Mouse (Mus musculus): ENCODE results near the gene B4galnt4. TPM values are rescaled to one million over a fixed set of nuclear protein-coding genes. Genes with fewer than 3 reads are reported as not detected.

B4galnt4 gene
- 5.2 TPM for polyA plus RNA-seq (2014; fragmentation: Illumina TruSeq; extraction: RNeasy Lipid Tissue Mini Kit (QIAGEN cat#74804); ENCODE audit: low read depth, low replicate concordance)

DNA sequence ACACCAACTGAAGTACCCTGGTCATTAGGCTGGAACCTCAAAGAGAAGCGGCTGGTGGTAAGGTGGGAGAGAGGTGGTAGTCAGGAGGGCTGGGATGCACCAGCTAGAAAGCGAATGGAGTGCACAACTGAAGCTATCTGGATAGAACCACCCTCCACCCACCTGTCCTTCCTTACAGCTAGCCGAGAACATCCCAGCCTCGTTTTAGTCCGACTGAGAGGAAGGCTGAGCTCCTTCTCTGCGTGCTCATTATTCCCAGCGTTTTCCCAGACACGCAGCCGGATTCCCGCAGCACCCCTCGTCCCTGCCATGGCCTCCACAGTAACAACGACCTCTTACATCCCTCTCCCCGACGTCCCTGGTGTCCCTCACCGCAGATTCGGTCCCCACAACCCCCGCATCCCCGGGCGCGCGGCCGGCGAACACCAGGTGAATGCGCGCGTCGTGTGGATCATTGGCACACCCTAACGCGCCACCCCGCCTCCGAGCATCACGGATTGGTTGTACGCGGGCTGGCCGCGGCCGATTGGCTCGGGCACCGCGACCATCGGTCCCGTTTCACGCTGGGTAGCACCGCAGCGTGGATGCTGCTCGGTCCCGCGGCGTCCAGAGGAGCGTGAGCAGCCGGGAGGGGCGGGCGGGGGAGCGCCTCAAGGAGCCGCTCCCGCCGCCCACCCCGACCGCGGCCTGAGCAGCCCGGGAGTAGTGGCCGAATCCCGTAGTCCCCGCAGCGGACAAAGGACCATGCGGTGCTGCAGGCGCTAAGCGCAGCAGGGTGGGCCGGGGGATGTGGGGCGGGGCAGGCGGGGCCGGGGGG, at the start of gene B4galnt4:
B4galnt4 (plus strand) TSS at position 679 of the 817 bp plus-strand sequence.

DNA sequence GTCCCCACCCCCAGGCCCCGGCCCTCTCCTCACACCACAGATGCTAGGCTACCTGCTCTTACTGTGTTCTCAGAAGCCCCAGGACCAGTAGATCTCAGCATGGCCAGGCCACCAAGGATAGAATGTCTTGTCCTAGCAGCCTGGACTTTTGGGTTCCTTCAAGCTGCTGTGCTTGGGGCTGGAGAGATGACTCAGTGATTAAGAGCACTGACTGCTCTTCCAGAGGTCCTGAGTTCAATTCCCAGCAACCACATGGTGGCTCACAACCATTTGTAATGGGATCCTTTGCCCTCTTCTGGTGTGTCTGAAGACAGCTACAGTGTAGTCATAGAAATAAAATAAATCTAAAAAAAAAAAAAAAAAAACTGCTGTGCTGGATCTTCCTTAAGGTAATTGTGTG, 43.1 kb upstream of the B4galnt4 start, which contains the start of gene Ifitm6:
Ifitm6 (minus strand) TSS at position 101 of the 400 bp plus-strand sequence.

DNA sequence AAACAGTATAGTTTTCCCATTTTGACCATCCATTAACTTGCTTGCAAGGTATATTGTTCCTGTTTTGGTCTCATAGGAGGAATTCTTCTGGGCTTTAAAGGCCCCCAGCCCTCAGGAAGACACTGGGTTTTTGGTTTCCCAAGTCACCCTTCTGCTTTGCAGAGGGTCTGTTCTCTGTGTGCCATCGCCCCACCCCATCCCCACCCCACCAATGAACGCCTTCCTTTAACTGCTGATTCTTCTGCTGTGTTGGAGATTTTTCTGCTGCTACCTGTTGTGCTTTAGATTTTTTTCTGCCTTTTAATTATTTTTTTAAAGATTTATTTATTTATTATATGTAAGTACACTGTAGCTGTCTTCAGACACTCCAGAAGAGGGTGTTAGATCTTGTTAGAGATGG, 32.1 kb upstream of the B4galnt4 start, which contains the start of gene Gm17387:
Gm17387 (plus strand) TSS at position 301 of the 400 bp plus-strand sequence.

DNA sequence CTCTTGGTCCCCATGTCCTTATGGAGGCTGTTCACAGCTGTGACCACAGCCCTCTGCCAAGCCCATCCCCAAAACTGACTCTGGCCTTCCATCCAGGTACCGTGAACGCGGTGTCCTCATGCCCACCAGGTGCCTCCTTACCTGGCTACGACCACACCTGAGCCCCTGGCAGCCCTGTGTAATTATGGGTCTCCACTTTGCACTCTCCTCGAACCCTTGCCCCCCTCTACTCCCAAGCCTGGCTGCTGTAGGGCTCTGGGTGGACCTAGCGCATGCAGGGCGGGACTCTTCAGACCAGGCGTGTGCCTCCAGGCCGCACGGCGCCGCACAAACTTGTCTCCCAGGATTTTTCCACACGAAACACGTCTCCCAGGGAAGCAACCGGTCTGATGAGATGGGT, 16.9 kb downstream of the B4galnt4 start, which contains the start of gene Pkp3:
Pkp3 (plus strand) TSS at position 378 of the 400 bp plus-strand sequence.

DNA sequence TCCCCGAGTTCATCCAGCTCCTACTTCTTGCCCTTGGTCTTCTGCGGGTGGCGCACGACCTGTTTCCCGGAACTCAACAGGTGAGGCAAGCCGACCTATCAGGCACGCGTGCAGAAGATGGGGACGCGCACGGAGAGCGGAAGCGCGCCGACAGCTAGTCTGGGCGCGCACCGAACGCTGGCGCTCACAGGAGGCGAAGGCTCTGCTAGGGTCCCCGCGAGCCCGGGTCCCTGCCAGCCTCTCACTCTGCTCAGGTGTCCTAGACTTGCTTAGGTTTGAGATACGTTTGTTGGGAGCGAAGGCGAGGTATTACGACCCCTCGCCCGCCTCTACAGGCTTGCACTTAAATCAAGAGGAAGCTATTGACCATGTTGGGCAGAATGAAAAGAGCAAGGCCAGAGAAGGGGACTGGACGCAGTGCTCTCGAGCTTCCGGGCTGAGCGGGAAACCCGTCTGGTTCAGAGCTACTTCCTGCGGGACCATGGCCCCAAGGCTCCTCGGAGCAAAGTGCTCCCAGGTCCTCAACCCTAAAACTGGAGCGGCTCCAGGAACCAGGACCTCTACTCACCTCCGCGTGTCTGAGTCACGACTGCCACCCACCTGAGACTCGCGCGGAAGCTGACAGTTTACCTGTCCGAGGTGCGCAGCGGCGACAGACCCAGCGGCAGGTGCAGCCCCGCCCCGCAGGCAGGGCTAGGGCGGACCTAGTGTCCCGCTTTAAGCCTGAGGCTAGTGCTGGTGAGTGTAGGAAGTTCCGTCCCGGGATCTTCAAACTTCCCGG, 39.2 kb downstream of the B4galnt4 start, which contains the start of gene Sigirr:
Sigirr (minus strand) TSS at position 662 of the 781 bp plus-strand sequence.

DNA sequence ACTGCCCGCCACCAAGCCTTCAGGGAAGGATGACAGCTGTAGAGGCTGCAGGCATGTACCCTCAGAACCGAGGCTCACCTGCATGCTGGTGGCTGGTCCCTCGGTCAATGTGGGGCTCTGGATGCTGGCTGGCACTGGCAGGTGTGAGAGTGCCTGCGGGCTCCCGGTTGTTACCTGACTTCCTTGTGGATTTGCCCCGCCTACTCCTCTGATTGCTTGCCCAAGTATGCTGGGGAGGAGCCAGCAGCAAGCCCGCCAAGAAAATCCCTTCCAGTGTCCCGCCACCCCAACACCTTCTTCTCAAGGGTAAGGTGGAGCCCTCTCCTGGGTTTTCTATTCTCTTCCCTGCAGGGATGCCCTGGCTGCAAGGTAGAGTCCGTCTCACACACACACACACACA, 56.7 kb downstream of the B4galnt4 start, which contains the start of gene Ano9:
Ano9 (minus strand) TSS at position 171 of the 400 bp plus-strand sequence.

Other genes starting within 250 kb of the B4galnt4 start
- gene Zfp941, start 238.9 kb upstream of the B4galnt4 start, polyA plus RNA-seq (2014; fragmentation: Illumina TruSeq; extraction: RNeasy Lipid Tissue Mini Kit (QIAGEN cat#74804); ENCODE audit: low read depth, low replicate concordance): 0.36 TPM
- 1.8 TPM for gene Urah, start 226.1 kb upstream of the B4galnt4 start, polyA plus RNA-seq (2014; fragmentation: Illumina TruSeq; extraction: RNeasy Lipid Tissue Mini Kit (QIAGEN cat#74804); ENCODE audit: low read depth, low replicate concordance)
- not detected for gene Scgb1c1, start 215.6 kb upstream of the B4galnt4 start, polyA plus RNA-seq (2014; fragmentation: Illumina TruSeq; extraction: RNeasy Lipid Tissue Mini Kit (QIAGEN cat#74804); ENCODE audit: low read depth, low replicate concordance)
- gene Odf3, start 213.3 kb upstream of the B4galnt4 start, polyA plus RNA-seq (2014; fragmentation: Illumina TruSeq; extraction: RNeasy Lipid Tissue Mini Kit (QIAGEN cat#74804); ENCODE audit: low read depth, low replicate concordance): 3.4 TPM
- gene Gm45785, start 204.8 kb upstream of the B4galnt4 start, polyA plus RNA-seq (2014; fragmentation: Illumina TruSeq; extraction: RNeasy Lipid Tissue Mini Kit (QIAGEN cat#74804); ENCODE audit: low read depth, low replicate concordance): not detected
- 52.4 TPM for gene Ric8a, start 204.1 kb upstream of the B4galnt4 start, polyA plus RNA-seq (2014; fragmentation: Illumina TruSeq; extraction: RNeasy Lipid Tissue Mini Kit (QIAGEN cat#74804); ENCODE audit: low read depth, low replicate concordance)
- 29.9 TPM for gene Bet1l, start 203.5 kb upstream of the B4galnt4 start, polyA plus RNA-seq (2014; fragmentation: Illumina TruSeq; extraction: RNeasy Lipid Tissue Mini Kit (QIAGEN cat#74804); ENCODE audit: low read depth, low replicate concordance)
- 79.4 TPM for gene Psmd13, start 179.1 kb upstream of the B4galnt4 start, polyA plus RNA-seq (2014; fragmentation: Illumina TruSeq; extraction: RNeasy Lipid Tissue Mini Kit (QIAGEN cat#74804); ENCODE audit: low read depth, low replicate concordance)
- gene Sirt3, start 178.8 kb upstream of the B4galnt4 start, polyA plus RNA-seq (2014; fragmentation: Illumina TruSeq; extraction: RNeasy Lipid Tissue Mini Kit (QIAGEN cat#74804); ENCODE audit: low read depth, low replicate concordance): 24.1 TPM
- gene Cox8b, start 160.7 kb upstream of the B4galnt4 start, polyA plus RNA-seq (2014; fragmentation: Illumina TruSeq; extraction: RNeasy Lipid Tissue Mini Kit (QIAGEN cat#74804); ENCODE audit: low read depth, low replicate concordance): 19.5 TPM
- gene Nlrp6, start 140.2 kb upstream of the B4galnt4 start, polyA plus RNA-seq (2014; fragmentation: Illumina TruSeq; extraction: RNeasy Lipid Tissue Mini Kit (QIAGEN cat#74804); ENCODE audit: low read depth, low replicate concordance): 2.0 TPM
- 14.7 TPM for gene Pgghg, start 119.7 kb upstream of the B4galnt4 start, polyA plus RNA-seq (2014; fragmentation: Illumina TruSeq; extraction: RNeasy Lipid Tissue Mini Kit (QIAGEN cat#74804); ENCODE audit: low read depth, low replicate concordance)
- gene Ifitm5, start 110.8 kb upstream of the B4galnt4 start, polyA plus RNA-seq (2014; fragmentation: Illumina TruSeq; extraction: RNeasy Lipid Tissue Mini Kit (QIAGEN cat#74804); ENCODE audit: low read depth, low replicate concordance): 1.2 TPM
- not detected for gene Gm45717, start 105.2 kb upstream of the B4galnt4 start, polyA plus RNA-seq (2014; fragmentation: Illumina TruSeq; extraction: RNeasy Lipid Tissue Mini Kit (QIAGEN cat#74804); ENCODE audit: low read depth, low replicate concordance)
- 414 TPM for gene Ifitm2, start 105.1 kb upstream of the B4galnt4 start, polyA plus RNA-seq (2014; fragmentation: Illumina TruSeq; extraction: RNeasy Lipid Tissue Mini Kit (QIAGEN cat#74804); ENCODE audit: low read depth, low replicate concordance)
- 31.1 TPM for gene Ifitm1, start 93.9 kb upstream of the B4galnt4 start, polyA plus RNA-seq (2014; fragmentation: Illumina TruSeq; extraction: RNeasy Lipid Tissue Mini Kit (QIAGEN cat#74804); ENCODE audit: low read depth, low replicate concordance)
- 370 TPM for gene Ifitm3, start 50.3 kb upstream of the B4galnt4 start, polyA plus RNA-seq (2014; fragmentation: Illumina TruSeq; extraction: RNeasy Lipid Tissue Mini Kit (QIAGEN cat#74804); ENCODE audit: low read depth, low replicate concordance)
- 14.7 TPM for gene Ifitm6, start 43.2 kb upstream of the B4galnt4 start, polyA plus RNA-seq (2014; fragmentation: Illumina TruSeq; extraction: RNeasy Lipid Tissue Mini Kit (QIAGEN cat#74804); ENCODE audit: low read depth, low replicate concordance)
- not detected for gene Gm17387, start 32.0 kb upstream of the B4galnt4 start, polyA plus RNA-seq (2014; fragmentation: Illumina TruSeq; extraction: RNeasy Lipid Tissue Mini Kit (QIAGEN cat#74804); ENCODE audit: low read depth, low replicate concordance)
- gene Pkp3, start 17.1 kb downstream of the B4galnt4 start, polyA plus RNA-seq (2014; fragmentation: Illumina TruSeq; extraction: RNeasy Lipid Tissue Mini Kit (QIAGEN cat#74804); ENCODE audit: low read depth, low replicate concordance): 16.8 TPM
- 17.6 TPM for gene Sigirr, start 39.5 kb downstream of the B4galnt4 start, polyA plus RNA-seq (2014; fragmentation: Illumina TruSeq; extraction: RNeasy Lipid Tissue Mini Kit (QIAGEN cat#74804); ENCODE audit: low read depth, low replicate concordance)
- gene Ano9, start 56.7 kb downstream of the B4galnt4 start, polyA plus RNA-seq (2014; fragmentation: Illumina TruSeq; extraction: RNeasy Lipid Tissue Mini Kit (QIAGEN cat#74804); ENCODE audit: low read depth, low replicate concordance): 4.5 TPM
- gene Ptdss2, start 61.3 kb downstream of the B4galnt4 start, polyA plus RNA-seq (2014; fragmentation: Illumina TruSeq; extraction: RNeasy Lipid Tissue Mini Kit (QIAGEN cat#74804); ENCODE audit: low read depth, low replicate concordance): 39.9 TPM
- 180 TPM for gene Rnh1, start 111.8 kb downstream of the B4galnt4 start, polyA plus RNA-seq (2014; fragmentation: Illumina TruSeq; extraction: RNeasy Lipid Tissue Mini Kit (QIAGEN cat#74804); ENCODE audit: low read depth, low replicate concordance)
- 49.0 TPM for gene Hras, start 132.9 kb downstream of the B4galnt4 start, polyA plus RNA-seq (2014; fragmentation: Illumina TruSeq; extraction: RNeasy Lipid Tissue Mini Kit (QIAGEN cat#74804); ENCODE audit: low read depth, low replicate concordance)
- 12.2 TPM for gene Lrrc56, start 133.1 kb downstream of the B4galnt4 start, polyA plus RNA-seq (2014; fragmentation: Illumina TruSeq; extraction: RNeasy Lipid Tissue Mini Kit (QIAGEN cat#74804); ENCODE audit: low read depth, low replicate concordance)
- gene Lmntd2, start 153.0 kb downstream of the B4galnt4 start, polyA plus RNA-seq (2014; fragmentation: Illumina TruSeq; extraction: RNeasy Lipid Tissue Mini Kit (QIAGEN cat#74804); ENCODE audit: low read depth, low replicate concordance): 11.3 TPM
- 40.8 TPM for gene Rassf7, start 154.8 kb downstream of the B4galnt4 start, polyA plus RNA-seq (2014; fragmentation: Illumina TruSeq; extraction: RNeasy Lipid Tissue Mini Kit (QIAGEN cat#74804); ENCODE audit: low read depth, low replicate concordance)
- gene Phrf1, start 167.7 kb downstream of the B4galnt4 start, polyA plus RNA-seq (2014; fragmentation: Illumina TruSeq; extraction: RNeasy Lipid Tissue Mini Kit (QIAGEN cat#74804); ENCODE audit: low read depth, low replicate concordance): 67.3 TPM
- gene Irf7, start 205.4 kb downstream of the B4galnt4 start, polyA plus RNA-seq (2014; fragmentation: Illumina TruSeq; extraction: RNeasy Lipid Tissue Mini Kit (QIAGEN cat#74804); ENCODE audit: low read depth, low replicate concordance): 29.8 TPM
- 18.4 TPM for gene Cdhr5, start 215.7 kb downstream of the B4galnt4 start, polyA plus RNA-seq (2014; fragmentation: Illumina TruSeq; extraction: RNeasy Lipid Tissue Mini Kit (QIAGEN cat#74804); ENCODE audit: low read depth, low replicate concordance)
- 3.7 TPM for gene Sct, start 218.0 kb downstream of the B4galnt4 start, polyA plus RNA-seq (2014; fragmentation: Illumina TruSeq; extraction: RNeasy Lipid Tissue Mini Kit (QIAGEN cat#74804); ENCODE audit: low read depth, low replicate concordance)
- gene Drd4, start 230.9 kb downstream of the B4galnt4 start, polyA plus RNA-seq (2014; fragmentation: Illumina TruSeq; extraction: RNeasy Lipid Tissue Mini Kit (QIAGEN cat#74804); ENCODE audit: low read depth, low replicate concordance): 1.7 TPM